Mouse (Mus musculus) kidney, postnatal 14 days (tissue): ENCODE results near the gene Stambpl1.

Source experiments
- DNase-seq: peaks from one replicate; pipeline ENCODE4 v3.0.0; 2022; ENCODE audit warnings: mixed read lengths

Gene Stambpl1

DNA sequence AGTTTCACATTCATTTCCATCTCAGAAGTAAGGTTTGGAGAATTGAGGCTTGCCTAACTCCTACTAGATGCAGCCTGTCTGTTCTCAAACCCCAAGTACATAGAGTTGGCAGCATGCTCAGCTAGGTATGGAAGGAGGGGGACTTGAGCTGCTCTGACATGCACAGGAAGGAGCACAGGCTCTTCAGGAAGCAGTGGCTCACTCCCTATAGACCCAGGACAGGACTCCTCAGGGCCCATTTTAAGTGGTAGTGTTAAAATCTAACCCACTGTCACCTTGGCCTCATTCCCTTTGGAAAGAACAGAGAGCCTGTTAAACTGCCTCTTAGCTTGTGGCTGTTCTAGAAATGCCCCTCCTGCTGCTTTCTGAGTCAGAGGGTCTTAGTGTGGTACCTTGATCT lies 50.9 kb downstream of the Stambpl1 start:
- DNase-seq, result no peak

DNA sequence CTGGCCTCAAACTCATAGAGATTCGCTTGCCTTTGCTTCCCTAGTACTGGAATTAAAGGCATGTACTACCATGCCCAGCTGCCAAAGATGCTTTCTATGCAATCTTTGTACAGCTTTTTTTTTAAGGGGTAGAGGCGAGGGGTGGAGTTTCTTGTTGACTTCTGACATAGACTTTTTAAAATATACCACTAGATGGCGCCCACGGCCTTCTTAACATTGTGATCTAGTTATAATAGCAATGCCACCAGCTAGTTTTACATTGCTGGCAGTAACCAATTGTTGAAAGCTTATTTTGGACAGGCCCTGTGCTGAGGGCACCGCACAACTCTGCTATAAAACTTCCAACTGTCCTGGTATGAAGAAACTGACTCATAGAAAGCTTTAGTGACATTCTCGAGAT lies 52.0 kb downstream of the Stambpl1 start:
- DNase-seq, result peak; percentile 81

DNA sequence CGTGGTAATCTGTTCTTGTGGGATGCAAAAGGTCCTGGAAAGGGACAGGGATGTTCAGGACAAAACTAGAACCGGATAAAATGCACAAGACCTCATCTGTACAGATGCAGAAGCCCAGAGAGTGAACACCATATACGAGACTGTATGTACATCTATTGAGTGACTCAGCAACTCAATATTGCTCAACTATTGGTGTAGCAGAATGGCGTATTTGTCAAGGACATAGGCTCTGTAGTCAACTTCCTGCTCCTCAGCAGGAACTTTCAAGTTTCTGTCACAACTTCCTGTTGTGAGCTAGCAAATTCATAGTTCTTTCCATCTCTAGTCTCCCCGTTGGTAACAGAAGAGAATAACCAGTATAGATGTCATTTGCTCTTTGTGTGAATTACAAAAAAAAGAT lies 56.5 kb downstream of the Stambpl1 start:
- no peak for DNase-seq

DNA sequence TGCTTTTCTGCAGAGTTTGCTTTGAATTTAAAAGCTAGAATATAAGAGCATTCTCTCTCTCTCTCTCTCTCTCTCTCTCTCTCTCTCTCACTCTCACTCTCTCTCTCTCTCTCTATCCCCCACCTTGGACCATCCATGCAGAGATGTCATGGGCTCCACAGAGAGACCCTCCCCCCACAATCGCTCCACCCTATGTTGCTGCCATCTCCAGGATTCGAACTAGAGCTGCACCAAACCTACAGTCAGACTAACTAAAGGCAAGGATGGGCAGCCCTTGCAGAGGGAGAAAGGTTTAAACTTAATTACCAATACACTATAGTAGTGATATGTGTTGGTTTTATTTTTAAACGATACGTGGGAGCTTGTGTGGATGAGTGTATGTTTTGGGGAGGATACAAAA lies 58.6 kb downstream of the Stambpl1 start:
- no peak for DNase-seq

DNA sequence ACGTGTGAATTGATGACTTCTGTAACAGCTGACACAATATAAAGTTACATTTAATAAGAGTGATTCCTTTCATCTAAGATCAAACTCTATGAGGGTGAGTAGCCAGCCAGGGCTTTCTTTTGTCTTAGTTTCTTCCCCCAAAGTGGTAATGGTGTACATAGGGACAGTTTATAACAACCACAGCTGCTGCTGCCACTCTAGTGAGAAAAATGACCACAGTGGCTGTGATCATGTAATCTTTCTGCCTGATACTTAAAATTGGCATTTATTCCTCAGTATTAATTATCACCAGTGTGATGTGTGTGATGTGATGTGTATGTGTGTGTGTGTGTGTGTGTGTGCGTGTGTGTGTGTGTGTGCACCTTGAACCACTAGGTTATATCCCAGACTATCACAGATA lies 59.9 kb downstream of the Stambpl1 start:
- no peak for DNase-seq

DNA sequence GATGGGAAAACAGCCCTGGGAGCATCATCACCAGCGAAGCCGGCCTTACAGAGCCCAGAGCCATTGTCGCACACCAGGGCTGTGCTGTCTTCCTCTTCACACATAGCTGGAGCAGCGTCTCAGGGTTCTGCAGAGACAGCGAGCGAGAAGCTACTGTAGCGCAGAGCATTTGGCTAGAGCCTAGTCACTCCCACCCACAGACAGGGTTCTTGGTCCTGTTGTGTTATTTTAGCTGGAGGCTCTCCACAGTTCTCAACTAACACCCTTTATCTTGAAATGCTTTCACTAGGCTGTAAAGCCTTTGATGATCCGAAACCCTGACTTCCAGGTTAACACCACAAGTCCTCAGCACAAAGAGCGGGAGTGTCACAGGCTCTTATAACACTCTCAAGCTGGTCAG lies 60.4 kb downstream of the Stambpl1 start:
- no peak for DNase-seq

DNA sequence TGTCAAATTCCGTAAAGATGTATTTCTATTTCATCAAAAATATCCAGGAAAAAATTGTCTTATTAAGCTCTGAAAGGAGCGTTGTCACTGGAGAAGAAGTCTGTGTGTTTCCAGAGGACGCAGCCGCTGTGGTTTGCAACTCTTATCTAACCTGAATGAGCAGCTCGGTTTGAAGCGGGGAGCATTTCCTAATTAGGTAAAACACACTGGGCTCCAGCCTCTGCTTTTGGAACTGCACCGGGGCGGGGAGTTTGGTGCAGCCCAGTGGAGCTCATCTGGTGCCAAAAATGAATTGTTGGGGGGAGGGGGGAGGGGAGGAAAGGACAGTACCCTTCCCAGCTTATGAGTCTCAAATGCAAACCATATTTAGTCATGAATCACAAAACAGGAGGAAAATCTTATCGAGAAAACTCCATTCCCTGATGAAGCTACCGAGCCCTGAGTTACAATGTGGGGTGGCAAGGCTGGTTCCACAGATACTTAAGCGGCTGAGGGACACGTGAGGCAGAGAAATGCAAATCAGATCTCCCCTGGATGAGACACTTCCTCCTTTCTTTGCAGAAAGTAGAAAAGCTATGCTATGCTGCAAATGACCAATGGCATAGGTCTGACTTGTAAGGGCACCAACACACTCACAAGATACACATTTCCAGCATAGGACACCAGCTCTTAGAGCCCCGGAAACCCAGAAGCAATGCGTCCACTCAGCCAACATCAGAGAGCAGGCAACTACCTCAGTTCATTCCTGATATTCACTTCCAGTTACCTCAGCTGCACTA lies 62.3 kb downstream of the Stambpl1 start:
- peak; percentile 33 for DNase-seq

DNA sequence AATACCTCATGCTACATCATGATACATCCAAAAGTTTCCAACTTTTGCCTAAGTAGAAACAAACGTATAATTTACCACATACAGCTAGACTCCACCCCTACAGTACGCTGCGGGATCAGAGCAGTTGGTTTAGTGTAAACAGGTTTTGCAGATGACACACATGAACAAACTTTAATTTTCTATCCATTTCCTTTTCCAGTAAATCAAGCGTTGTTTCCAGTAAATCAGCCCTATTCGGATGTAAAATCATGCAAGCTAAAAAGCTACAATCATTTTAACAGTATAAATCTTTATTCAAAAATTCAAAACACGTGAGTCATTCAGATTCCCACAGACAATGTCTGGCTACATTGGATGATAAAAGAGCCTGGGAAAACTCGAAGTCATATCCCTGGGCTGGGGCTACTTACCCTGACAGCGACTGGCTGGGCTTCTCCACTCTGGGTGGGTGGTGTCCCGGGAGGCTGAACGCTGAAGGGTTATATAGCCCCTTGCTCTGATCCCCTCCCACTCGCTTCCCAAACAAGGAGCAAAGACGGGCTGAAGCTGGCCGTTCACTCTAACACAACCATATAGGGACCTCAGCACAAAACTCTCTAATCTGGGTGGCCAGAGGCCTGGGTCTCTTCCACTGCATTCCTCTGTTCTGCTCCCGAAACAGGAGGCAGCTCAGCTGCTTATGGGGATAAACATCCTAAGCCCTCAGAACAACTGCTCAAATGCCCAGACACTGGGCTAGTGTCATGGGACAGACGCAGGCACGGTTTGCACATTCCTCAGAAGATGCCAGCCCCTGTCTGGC lies 63.1 kb downstream of the Stambpl1 start, which contains the start of gene Acta2:
Acta2 (minus strand) TSS at position 711 of the 802 bp plus-strand sequence.
- peak; percentile 57 for DNase-seq

DNA sequence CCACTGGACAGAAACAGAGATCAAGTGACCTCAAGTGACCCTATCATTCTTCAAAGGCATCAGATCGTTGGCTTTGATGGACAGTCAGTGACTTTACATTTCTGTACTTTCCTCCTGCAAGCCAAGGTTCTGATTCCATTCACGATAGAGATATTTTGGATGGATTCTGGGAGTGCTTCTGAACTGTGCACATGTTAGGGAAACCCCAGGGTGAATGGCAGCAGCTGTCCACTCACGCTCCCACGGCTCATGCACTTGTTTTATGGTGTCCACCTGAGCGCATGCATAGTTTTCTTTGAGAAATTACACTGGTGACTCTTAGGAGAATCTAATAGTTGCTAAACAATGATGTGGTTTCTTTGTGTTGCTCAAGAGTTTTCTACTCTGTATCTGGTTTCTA lies 64.1 kb downstream of the Stambpl1 start:
- DNase-seq, result no peak

DNA sequence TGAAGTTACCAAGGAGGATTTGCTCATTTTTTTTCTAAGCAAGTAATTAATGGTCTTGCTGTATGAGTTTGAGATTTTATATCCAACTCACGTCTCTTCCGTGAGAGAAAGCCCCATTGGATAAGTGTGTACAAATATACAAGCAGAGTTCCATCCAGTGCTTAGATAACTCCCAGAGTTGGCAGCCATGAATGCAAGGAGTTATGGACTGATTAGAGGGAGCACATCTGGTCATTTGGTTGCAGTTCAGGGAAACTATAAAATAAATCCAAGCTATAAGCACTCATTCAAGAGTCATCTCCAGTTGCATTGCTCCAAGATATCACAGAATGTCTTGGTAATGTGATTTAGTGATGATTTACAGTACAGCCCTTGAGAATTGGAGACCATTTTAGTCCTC lies 64.9 kb downstream of the Stambpl1 start:
- no peak for DNase-seq

DNA sequence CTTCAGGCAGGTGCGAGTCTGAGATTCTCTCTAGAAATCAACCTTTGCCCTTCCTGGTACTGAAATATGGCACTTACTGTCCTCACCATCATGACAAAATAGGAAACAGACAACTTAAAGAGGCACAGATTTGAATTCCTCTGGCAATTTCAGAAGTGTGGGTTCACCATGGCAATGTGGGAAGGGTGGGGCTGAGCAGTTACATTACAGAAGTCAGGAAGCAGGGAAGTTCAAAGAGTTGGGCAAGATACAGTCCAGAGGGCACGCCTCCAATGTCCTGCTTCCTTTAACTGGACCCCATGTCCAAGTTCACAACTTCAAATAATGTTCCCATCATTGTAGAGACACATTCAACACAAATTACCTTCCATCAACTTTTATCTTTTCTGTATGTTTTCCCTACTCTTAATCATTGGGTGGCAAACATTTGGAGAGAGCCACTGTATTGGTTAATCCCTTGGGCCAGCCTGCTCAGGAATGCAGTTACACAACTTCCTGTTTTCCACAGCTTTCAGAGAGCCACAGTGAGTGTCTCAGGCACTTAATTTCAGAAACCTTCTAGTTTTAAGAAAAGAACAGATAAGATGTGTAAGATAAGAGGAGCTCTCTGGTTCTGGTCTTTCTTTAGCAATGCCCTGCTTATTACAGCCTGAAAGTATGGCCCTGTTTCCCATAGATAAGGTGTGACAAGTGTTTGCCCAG lies 70.4 kb downstream of the Stambpl1 start:
- DNase-seq, result no peak

DNA sequence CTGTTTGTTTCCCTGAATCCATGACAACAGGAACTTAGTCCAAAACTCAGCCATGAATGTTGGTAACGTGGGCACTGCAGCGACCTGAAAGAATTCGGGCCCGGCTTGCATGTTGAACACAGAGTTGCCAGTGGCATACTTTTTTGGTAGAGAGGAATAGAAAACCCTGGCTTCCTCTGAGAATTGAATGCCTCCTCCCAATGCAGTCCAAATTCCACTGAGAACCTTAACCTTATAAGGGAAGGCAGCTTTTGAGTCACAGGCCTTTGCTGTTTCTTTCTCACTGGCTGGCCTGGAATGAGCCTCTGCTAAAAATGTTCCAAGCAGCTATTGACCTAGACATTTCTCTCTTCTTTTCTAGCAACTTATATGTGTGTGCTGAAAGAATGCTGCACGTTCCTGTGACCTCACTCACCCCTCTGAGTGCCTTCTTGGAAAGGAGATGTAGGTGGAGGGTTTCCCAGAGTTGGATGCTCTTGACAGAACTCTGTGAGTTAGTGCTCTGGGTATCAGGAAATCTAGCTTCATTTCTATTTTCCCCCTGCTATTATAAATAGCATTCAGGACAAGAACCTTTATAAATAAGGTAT lies 73.7 kb downstream of the Stambpl1 start:
- no peak for DNase-seq

DNA sequence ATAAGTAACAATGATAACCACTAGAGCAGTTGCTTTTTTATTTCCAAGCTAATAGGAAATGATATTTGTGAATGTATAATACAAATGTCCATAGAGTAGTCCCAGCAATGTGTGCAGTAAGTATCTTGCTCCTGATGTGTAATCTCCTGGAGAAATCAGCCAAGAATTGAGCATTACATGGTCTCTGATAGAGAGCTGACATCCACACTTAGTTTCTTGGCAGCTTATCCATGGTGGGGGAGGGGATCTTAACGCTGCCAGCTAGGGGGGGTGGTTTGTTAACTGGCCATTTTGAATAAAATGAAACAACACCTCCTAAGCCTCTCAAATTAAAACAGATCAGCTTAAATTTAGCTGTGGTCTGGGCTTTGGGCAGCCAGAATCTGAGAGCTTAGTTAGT lies 77.0 kb downstream of the Stambpl1 start:
- DNase-seq, result no peak

DNA sequence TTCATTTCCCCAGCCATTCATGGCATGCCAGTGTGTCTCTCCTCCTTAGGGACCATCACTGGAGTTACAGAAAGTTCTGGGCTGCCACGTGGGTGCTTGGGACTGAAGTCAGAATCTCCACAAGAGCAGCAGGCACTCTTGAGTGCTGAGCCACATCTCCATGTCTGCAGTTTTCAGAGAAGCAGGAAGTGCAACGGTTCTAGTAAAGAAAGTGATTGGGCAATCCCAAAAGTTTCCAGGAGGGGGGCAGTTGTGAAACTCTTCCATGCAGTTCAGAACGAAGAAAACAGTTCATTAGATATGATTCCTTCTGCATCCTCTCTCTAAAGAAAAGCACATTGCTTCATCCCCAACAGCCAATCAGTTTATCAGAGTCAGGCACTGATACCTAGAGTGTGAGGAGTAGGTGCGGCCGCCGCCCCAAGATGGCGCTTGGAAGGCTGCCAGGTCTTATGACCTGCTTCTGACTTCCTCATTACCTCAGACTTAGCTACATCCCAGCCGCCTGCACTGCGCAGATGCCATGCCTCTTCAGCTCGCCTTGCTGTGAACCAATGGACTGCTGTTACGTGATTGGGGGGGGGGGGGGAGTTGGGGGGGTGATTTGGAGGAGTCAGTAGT lies 78.2 kb downstream of the Stambpl1 start:
- no peak for DNase-seq

DNA sequence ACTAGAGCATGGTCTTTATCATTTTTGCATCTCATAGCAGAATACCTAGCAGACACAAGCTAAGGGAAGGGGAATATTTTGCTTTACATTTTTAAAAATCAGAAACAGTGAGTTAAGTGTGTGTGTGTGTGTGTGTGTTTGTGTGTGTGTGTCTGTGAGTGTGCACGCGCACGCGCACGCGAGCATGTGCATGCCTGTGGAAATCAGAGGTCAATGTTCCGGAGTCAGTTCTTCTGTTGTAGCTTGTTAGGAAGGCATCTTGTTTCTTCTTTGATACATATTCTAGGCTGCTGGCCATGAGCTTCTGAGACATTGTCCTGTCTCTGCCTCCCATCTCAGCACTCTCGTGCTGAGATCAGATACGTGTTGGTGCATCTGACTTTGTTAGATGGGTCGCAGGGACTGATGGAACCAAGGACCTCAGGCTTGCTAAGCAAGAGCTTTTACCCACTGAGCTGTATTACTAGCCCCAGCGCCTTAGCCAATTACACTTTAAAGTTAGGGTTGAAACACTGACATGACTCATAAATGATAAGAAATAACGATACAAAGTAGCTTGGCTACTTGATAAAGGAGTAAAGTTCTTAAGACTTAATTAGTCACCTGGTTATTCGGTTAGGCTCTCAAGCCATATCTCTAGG lies 78.9 kb downstream of the Stambpl1 start:
- DNase-seq, result no peak

DNA sequence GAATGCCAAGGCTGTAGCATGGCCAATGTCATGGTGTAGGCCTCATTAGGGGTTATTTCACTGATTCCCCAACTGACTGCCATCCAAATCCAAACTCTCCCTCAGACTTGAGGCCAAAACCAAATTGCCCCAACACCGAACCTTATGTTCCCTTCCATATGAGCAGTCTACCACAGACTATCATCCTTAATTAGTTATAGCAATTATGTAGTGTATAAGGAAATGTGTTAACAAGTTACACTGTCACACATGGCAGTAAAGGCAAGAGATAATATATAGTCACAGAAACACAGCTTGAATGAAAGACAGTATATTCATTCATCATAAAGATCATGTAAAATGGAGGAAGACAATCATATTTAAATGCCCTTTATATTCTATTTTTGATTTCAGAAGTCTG lies 81.0 kb downstream of the Stambpl1 start:
- no peak for DNase-seq

DNA sequence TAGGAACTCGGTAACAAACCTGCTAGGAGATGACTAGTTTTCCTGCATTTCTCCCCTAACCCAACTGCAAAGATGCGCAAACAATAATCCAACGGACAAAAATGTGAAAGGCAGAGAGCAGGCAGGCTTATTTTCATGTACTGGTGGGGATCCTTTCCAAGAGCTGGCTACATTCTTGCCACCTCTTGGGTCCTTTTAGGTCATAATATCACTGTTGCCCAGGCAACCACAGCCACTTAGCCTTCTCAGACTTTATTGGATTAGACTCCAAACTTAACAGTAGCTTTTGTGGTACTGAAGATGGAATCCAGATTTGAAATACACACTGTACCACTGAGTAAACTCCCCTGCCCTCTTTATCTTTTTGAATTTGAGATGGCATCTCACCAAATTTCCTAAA lies 86.0 kb downstream of the Stambpl1 start:
- no peak for DNase-seq

DNA sequence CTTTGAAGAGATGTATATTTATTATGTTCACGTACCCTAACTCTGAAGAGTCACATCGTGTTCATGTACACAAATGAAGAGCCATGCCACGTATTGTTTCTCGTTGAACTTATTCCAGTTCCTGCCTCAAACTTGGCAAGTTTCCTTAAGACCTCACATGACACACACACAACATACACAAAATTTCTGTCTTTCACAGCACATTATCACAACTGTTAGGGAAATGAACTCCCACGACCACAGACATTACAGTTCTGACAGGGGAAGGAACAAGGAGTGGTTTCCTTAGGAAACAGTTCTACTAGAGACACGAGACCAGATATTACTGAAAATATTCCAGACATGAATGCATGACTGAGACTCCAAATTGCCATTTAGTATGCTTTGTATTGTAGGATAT lies 91.6 kb downstream of the Stambpl1 start:
- peak; percentile 47 for DNase-seq

DNA sequence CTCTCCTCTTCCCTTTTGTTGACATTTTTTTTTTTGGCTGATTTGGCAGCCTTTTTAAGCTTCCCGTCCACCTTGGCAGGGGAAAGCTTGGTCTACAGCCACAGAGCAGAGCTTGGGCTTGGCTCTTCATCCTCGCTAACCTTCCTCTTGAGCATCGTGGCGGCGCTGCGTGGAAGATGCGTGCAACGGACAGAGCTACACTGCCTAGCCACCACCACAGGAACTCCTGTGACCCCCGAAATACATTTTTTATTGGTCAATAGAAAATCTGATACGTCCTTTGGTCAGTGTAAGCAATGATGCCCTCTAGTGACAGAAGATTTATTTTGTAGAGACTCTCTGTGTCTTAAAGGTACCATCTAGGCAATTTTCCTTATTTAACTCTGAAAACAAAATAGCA lies 92.4 kb downstream of the Stambpl1 start:
- peak; percentile 17 for DNase-seq

DNA sequence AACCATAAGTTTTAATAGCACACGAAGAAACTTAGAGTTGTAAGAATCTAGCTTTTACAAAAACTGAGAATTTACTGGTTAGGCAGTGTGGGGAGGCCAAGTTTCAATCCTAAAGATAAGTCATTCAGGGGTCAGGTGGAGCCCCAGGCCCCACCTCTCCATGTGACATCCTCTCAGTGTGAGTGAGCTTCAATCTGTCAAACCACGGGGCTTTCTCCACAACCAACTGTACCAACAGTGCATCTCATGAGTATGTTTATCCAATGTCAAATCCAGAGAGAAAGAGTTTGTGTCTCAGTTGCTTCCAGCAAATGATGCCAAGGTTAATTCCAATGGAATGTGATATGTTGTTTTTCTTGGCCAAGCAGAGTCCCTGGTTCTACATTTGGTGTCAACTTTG lies 92.8 kb downstream of the Stambpl1 start:
- no peak for DNase-seq

DNA sequence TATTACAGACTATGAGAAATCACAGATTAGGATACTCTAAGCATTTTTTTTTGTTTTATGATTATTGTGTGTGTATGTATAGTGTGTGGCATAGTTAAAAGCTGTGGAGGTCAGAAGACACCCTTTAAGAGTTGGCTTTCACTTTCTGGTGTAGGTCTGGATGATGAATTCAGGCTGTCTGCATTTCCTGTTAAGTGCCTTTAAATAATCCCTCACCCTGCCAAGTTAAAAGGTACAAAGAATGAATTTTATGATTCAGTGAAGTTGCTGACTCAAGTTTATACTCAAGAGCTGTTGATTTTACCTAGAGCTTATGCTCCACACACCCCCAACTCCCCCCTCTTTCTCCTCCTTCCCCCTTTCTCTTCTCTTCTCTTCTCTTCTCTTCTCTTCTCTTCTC lies 95.2 kb downstream of the Stambpl1 start:
- no peak for DNase-seq
